Mouse (Mus musculus) MEL-GATA-1-ER (cell line): Measurements from ENCODE around the gene Zfp784.
"Not testable (repeated sequence)": the region's sequence is repeated elsewhere in the genome, so short reads cannot be mapped to it uniquely, and the experiment has no call there.

Experiments used
- DNase-seq: peaks from one replicate; pipeline ENCODE4 v3.0.0-alpha.2; 2012; ENCODE audit warnings: low read depth; ENCODE audit errors: extremely low read depth

Gene Zfp784

GRCm38 (mm10) chr7:5038109-5038732, at the start of gene Zfp784:
TSS of gene Zfp784 (minus strand) at chr7:5038446.
- DNase-seq, result peak; percentile 76

- no peak for DNase-seq
Measured at GRCm38 (mm10) chr7:5087886-5088285, 49.6 kb upstream of the Zfp784 start.

GRCm38 (mm10) chr7:5086921-5087440, 48.7 kb upstream of the Zfp784 start:
- DNase-seq, result no peak

GRCm38 (mm10) chr7:5085512-5085911, 47.3 kb upstream of the Zfp784 start:
- DNase-seq, result no peak

- no peak for DNase-seq
Measured at GRCm38 (mm10) chr7:5083325-5084105, 45.3 kb upstream of the Zfp784 start.

- no peak for DNase-seq
Measured at GRCm38 (mm10) chr7:5081939-5082338, 43.7 kb upstream of the Zfp784 start.

- no peak for DNase-seq
Measured at GRCm38 (mm10) chr7:5081241-5081640, 43.0 kb upstream of the Zfp784 start.

GRCm38 (mm10) chr7:5080815-5081214, 42.6 kb upstream of the Zfp784 start:
- DNase-seq, result no peak

- peak; percentile 81 for DNase-seq
Measured at GRCm38 (mm10) chr7:5080010-5080751, 41.9 kb upstream of the Zfp784 start, which contains the start of gene Epn1. TSS of gene Epn1 (plus strand) at chr7:5080235.

GRCm38 (mm10) chr7:5079365-5080009, 41.2 kb upstream of the Zfp784 start:
- not testable (repeated sequence) for DNase-seq

GRCm38 (mm10) chr7:5076931-5077330, 38.7 kb upstream of the Zfp784 start:
- no peak for DNase-seq

- DNase-seq, result no peak
Measured at GRCm38 (mm10) chr7:5074984-5075383, 36.7 kb upstream of the Zfp784 start.

- no peak for DNase-seq
Measured at GRCm38 (mm10) chr7:5073586-5073985, 35.3 kb upstream of the Zfp784 start.

GRCm38 (mm10) chr7:5064886-5065285, 26.6 kb upstream of the Zfp784 start:
- DNase-seq, result no peak

GRCm38 (mm10) chr7:5062360-5063001, 24.2 kb upstream of the Zfp784 start:
- peak; percentile 76 for DNase-seq

GRCm38 (mm10) chr7:5061774-5062359, 23.6 kb upstream of the Zfp784 start, which contains the start of gene U2af2:
TSS of gene U2af2 (plus strand) at chr7:5062143.
- no peak for DNase-seq

GRCm38 (mm10) chr7:5060944-5061773, 22.9 kb upstream of the Zfp784 start:
- DNase-seq, result peak; percentile 91

GRCm38 (mm10) chr7:5060239-5060731, 22.0 kb upstream of the Zfp784 start:
- DNase-seq, result no peak

- no peak for DNase-seq
Measured at GRCm38 (mm10) chr7:5059421-5059820, 21.2 kb upstream of the Zfp784 start.
